Mouse (Mus musculus): ENCODE data around the gene Ptchd4. TPM values are rescaled to one million over a fixed set of nuclear protein-coding genes. Genes with fewer than 3 reads are reported as not detected.

The Ptchd4 gene
- polyA plus RNA-seq, 1 experiment = not detected

GRCm38 (mm10) chr17:42363085-42363710 lies 47.5 kb downstream of the Ptchd4 start:
- TF ChIP-seq GATA1 (IDR thresholded peaks at IDR 0.05; ENCODE audit: low read length) = no peak

GRCm38 (mm10) chr17:42364716-42365115 lies 49.0 kb downstream of the Ptchd4 start:
- no peak for TF ChIP-seq GATA1 (IDR thresholded peaks at IDR 0.05; ENCODE audit: low read length)

- no peak for TF ChIP-seq GATA1 (IDR thresholded peaks at IDR 0.05; ENCODE audit: low read length)
Measured at GRCm38 (mm10) chr17:42374881-42375280, 59.1 kb downstream of the Ptchd4 start.

GRCm38 (mm10) chr17:42393086-42393485 lies 77.3 kb downstream of the Ptchd4 start:
- no peak for TF ChIP-seq GATA1 (IDR thresholded peaks at IDR 0.05; ENCODE audit: low read length)

GRCm38 (mm10) chr17:42395299-42395698 lies 79.6 kb downstream of the Ptchd4 start:
- TF ChIP-seq GATA1 (IDR thresholded peaks at IDR 0.05; ENCODE audit: low read length) = no peak

- no peak for TF ChIP-seq GATA1 (IDR thresholded peaks at IDR 0.05; ENCODE audit: low read length)
Measured at GRCm38 (mm10) chr17:42418449-42418848, 102.7 kb downstream of the Ptchd4 start.

GRCm38 (mm10) chr17:42427961-42428360 lies 112.2 kb downstream of the Ptchd4 start:
- TF ChIP-seq GATA1 (IDR thresholded peaks at IDR 0.05; ENCODE audit: low read length) = no peak

- TF ChIP-seq GATA1 (IDR thresholded peaks at IDR 0.05; ENCODE audit: low read length) = no peak
Measured at GRCm38 (mm10) chr17:42430380-42430779, 114.6 kb downstream of the Ptchd4 start.

GRCm38 (mm10) chr17:42452235-42452634 lies 136.5 kb downstream of the Ptchd4 start:
- no peak for TF ChIP-seq GATA1 (IDR thresholded peaks at IDR 0.05; ENCODE audit: low read length)

GRCm38 (mm10) chr17:42456441-42456840 lies 140.7 kb downstream of the Ptchd4 start:
- TF ChIP-seq GATA1 (IDR thresholded peaks at IDR 0.05; ENCODE audit: low read length) = no peak

- TF ChIP-seq GATA1 (IDR thresholded peaks at IDR 0.05; ENCODE audit: low read length) = no peak
Measured at GRCm38 (mm10) chr17:42462726-42463125, 147.0 kb downstream of the Ptchd4 start.

- TF ChIP-seq GATA1 (IDR thresholded peaks at IDR 0.05; ENCODE audit: low read length) = no peak
Measured at GRCm38 (mm10) chr17:42480173-42480991, 164.6 kb downstream of the Ptchd4 start.

GRCm38 (mm10) chr17:42509356-42510262 lies 193.9 kb downstream of the Ptchd4 start:
- no peak for TF ChIP-seq GATA1 (IDR thresholded peaks at IDR 0.05; ENCODE audit: low read length)

GRCm38 (mm10) chr17:42530147-42530546 lies 214.4 kb downstream of the Ptchd4 start:
- no peak for TF ChIP-seq GATA1 (IDR thresholded peaks at IDR 0.05; ENCODE audit: low read length)

GRCm38 (mm10) chr17:42549578-42549977 lies 233.8 kb downstream of the Ptchd4 start:
- TF ChIP-seq GATA1 (IDR thresholded peaks at IDR 0.05; ENCODE audit: low read length) = no peak
